ENCODE assay signal across 28 mouse cellular contexts in genomic region chr9:77785466-77785865, GRCm38 (mm10).
"Had no signal": no experiment of that assay in that cellular context is flagged by ENCODE, and none has a peak within 500 bp of the region (broad histone marks: within the 10 kb centered on the region; RNA-seq: fewer than 3 reads in every experiment).

No protein-coding gene starts in this region.

- H3K4me3 ChIP-seq: embryonic facial prominence, embryonic 10.5 days; embryonic facial prominence, embryonic 12.5 days; embryonic facial prominence, embryonic 13.5 days; embryonic facial prominence, embryonic 15.5 days; erythroblast, embryonic 14.5 days; forebrain, embryonic 10.5 days; forebrain, embryonic 12.5 days; forebrain, embryonic 13.5 days; forebrain, embryonic 15.5 days; gastrocnemius, adult 2 months; heart, adult 2 months had no signal

- ATAC-seq: forebrain, embryonic 13.5 days; forebrain, embryonic 14.5 days; forebrain, embryonic 15.5 days; forebrain, embryonic 16.5 days; forebrain, postnatal 0 days had no signal

- H3K27me3 ChIP-seq: embryonic facial prominence, embryonic 12.5 days; embryonic facial prominence, embryonic 13.5 days; embryonic facial prominence, embryonic 15.5 days; forebrain, embryonic 12.5 days; forebrain, embryonic 13.5 days; forebrain, embryonic 15.5 days had no signal

- H3K4me1 ChIP-seq: embryonic facial prominence, embryonic 10.5 days; embryonic facial prominence, embryonic 12.5 days; embryonic facial prominence, embryonic 13.5 days; embryonic facial prominence, embryonic 15.5 days; forebrain, embryonic 10.5 days; forebrain, embryonic 12.5 days had no signal

- DNase-seq: cerebellum, adult 8-10 months; cerebellum, adult 9-10 months; cerebellum, adult 9-11 months; cerebellum, postnatal 10 days; cerebellum, postnatal 14 days; cerebellum, postnatal 25 days; cerebellum, postnatal 36 days; embryo, embryonic 11 days; forebrain, postnatal 0 days; gastrocnemius, adult 2 months; gastrocnemius, postnatal 10 days; gastrocnemius, postnatal 14 days; gastrocnemius, postnatal 25 days; gastrocnemius, postnatal 36 days; heart, adult 11 months; heart, adult 18-20 months; heart, adult 2 months had no signal

- H3K27ac ChIP-seq: embryonic facial prominence, embryonic 10.5 days; embryonic facial prominence, embryonic 12.5 days; embryonic facial prominence, embryonic 13.5 days; embryonic facial prominence, embryonic 15.5 days; forebrain, embryonic 10.5 days; forebrain, embryonic 12.5 days; forebrain, embryonic 13.5 days; forebrain, embryonic 15.5 days; gastrocnemius, adult 2 months; heart, adult 2 months had no signal
